Mouse (Mus musculus): ENCODE results near the gene Lrmda. TPM values are rescaled to one million over a fixed set of nuclear protein-coding genes. Genes with fewer than 3 reads are reported as not detected.

Gene Lrmda
- polyA plus RNA-seq (2016; fragmentation: Nextera tagmentation; extraction: Ambion mirVana): 0.33 and 0.40 TPM in 2 replicates

DNA sequence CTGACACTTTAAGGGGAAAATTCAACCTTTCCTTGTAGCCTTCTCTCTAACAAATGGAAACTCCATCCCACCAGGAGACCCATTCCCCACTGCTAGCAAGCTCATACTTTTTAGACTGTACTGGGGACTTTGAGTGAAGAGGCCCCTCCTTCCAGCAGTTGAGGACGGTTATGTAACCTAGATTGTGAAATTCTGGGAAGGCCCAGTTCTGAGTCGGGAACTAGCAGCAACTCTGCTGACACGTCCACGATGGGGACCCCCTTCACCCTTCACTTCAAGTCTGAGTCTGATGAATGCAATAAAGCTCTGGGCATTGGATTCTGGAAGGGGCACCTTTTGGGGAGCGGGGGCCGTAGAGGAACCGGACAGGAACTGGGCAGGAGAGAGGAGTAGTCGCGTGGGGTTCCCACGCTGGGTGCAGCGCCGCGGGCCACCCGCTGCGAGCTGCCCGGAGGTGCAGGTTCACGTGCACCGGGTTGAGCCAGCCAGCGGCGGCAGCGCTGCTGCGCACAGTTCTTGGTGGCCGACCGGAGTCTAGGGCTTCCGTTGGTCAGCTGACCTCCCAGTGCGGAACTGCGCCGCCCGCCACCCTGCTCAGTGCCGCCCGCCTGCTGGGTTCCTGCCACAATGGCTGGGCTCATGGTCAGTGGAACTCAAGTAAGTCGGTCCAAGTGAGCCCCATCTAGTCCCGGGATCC is at the start of gene Lrmda:
TSS of gene Lrmda (plus strand) at position 461 of the 697 bp plus-strand sequence.
- WGBS: 4% methylated on average over 33 of the region's 33 CpGs
- Histone ChIP-seq H3K27me3 (replicated peaks) (no peaks in the 10 kb centered on the region; the same call in 1 of the 2 replicates), H3K36me3 (no peaks in the 10 kb centered on the region), H3K9me3 (no peaks in the 10 kb centered on the region), H3K4me2 (replicated peaks) (peak within 1 kb of the TSS; percentile 72), H3K9ac (peak within 1 kb of the TSS; percentile 38), H3K4me1 (peaks cover 8% of the 10 kb centered on the region), H3K27ac (no peak within 1 kb of the TSS), H3K4me3 (peak within 1 kb of the TSS; percentile 23)
- ATAC-seq (ENCODE audit: low FRiP score, low read depth): peak; percentile 53; the same call in 1 of the 2 replicates

DNA sequence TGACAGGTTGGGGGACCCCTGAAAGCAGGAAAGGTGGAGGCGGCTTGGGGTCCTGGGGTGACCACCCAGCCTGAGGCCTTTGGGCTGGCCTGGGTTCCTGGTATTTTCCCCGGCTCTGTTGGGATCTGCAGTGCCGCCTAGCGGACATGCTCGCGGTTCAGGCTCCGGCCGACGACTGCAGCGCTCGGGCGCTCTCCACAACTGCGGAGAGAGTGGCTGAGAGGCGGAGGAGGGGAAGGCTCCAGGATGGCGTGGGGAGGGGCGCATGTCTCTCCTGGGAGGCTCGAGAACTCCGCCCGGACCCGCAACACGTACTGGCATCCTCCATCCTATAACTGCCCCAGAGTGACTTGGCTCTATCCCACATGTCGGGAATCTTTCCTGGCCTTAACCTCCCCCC is 38.0 kb upstream of the Lrmda start:
- Histone ChIP-seq H3K4me3 (no peak overlapping the region), H3K9ac (no peak overlapping the region)

DNA sequence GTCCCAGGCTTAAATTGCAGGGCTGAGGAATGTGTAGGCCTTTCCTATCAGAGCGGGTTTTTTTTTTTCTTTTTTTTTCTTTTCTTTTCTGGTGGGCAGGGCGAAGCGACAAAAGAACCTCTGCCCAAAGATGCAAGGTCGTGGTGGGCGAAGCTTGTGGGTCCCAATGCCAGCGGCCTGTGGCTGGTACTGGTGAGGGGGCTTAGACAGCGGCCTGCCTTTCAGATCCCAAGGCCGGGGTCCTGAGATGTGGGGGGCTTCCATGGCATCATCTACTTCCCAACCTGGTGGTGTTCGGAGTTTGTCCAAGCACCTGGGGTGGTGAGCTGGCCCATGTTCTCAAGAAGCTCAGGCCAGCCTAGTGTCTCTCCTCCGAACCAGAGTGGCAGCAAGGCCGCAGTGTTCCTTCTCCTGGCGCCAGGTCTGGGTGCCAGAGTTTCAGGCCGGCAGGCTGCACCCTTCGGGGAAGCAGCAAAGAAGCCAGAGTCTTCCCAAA is 37.4 kb upstream of the Lrmda start:
- Histone ChIP-seq H3K4me1 (peaks cover 11% of the 10 kb centered on the region), H3K4me3 (peak overlapping the region; percentile 51), H3K36me3 (peaks cover 15% of the 10 kb centered on the region), H3K27me3 (replicated peaks) (no peaks in the 10 kb centered on the region), H3K9me3 (no peaks in the 10 kb centered on the region), H3K4me2 (replicated peaks) (peak overlapping the region; percentile 88), H3K9ac (peak overlapping the region; percentile 88), H3K27ac (peak overlapping the region; percentile 75)
- ATAC-seq (ENCODE audit: low FRiP score, low read depth): no peak
- 5% methylated on average over 14 of the region's 14 CpGs for WGBS

More for the DNA sequence above, 38.0 kb upstream of the Lrmda start:
- H3K4me2 ChIP-seq (replicated peaks): peak overlapping the region; percentile 88
- WGBS: under 1% methylated on average over 22 of the region's 22 CpGs
- no peak overlapping the region for H3K27ac ChIP-seq
- no peaks in the 10 kb centered on the region for H3K27me3 ChIP-seq (replicated peaks)
- H3K36me3 ChIP-seq: peaks cover 15% of the 10 kb centered on the region
- H3K9me3 ChIP-seq: no peaks in the 10 kb centered on the region
- H3K4me1 ChIP-seq: peaks cover 11% of the 10 kb centered on the region
- ATAC-seq (ENCODE audit: low FRiP score, low read depth): peak; percentile 78

DNA sequence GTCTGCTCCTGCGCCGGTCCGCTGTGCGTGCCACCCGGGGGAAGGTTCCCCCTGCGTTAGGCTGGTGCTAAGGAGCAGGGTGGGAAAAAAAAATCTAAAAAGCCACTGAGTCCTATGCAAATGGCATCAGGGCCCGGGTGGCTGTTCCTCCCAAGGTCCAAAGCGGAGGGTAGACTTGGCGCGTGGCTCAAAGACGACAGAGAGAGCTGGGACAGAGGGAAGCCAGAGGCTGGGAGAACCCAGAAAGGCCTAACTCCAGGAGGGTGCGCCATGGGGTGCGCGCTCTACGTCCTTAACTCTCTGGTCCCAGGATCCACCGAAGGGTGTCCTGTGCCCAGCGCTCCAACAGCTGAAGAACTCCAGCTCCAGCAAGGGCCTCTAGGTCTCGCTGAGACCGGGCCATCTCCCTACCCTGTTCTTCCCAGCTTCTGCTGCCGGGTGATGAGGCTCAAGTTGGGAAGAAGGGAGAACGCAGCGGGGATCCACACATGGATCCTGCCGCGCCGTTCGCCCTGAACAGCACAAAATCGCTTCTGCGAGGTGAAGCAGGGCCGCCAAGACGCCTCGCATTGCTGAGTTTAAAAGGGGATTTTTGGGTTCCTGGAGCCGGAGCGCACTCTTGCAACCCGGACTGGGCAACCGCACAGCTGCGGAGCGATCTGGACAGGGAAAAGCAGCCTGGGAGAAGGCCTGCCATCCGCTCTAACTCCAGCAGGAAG is 36.8 kb upstream of the Lrmda start:
- no peaks in the 10 kb centered on the region for H3K9me3 ChIP-seq
- H3K9ac ChIP-seq: peak overlapping the region; percentile 88
- peaks cover 15% of the 10 kb centered on the region for H3K36me3 ChIP-seq
- 1% methylated on average over 38 of the region's 38 CpGs for WGBS
- peak overlapping the region; percentile 88 for H3K4me2 ChIP-seq (replicated peaks)
- no peaks in the 10 kb centered on the region for H3K27me3 ChIP-seq (replicated peaks)
- peak overlapping the region; percentile 51 for H3K4me3 ChIP-seq
- ATAC-seq (ENCODE audit: low FRiP score, low read depth): no peak
- peaks cover 11% of the 10 kb centered on the region for H3K4me1 ChIP-seq
- peak overlapping the region; percentile 75 for H3K27ac ChIP-seq

DNA sequence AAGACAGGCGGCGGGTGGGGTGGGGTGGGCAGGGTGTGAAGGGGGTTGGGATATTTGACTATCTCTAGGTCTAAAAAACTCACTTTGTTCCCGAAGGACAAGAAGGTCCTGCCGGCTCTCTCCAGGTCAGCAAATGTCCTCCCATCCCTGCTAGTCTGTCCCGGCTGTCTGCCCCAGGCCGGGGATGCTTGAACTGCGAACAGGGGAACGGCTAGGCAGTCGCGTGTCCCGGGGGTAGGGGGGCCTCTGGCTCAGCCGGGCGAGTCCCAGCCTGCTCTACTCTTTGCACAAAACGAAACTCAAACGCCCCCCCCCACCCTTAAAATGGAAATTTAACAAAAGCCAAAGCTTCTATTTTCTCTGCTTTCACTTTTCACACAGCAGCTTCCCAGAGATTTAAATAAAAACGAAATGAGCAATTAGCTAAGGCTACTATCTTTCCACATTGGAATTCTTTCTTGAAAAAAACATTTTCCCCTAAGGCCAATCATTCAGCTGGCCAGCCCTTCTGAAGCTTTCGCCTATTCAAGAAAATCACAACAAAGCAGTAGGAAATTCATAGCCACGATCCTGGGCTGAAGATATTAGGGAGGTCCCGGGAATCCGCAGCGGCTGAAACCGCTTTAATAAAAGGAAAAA is 36.1 kb upstream of the Lrmda start:
- Histone ChIP-seq H3K4me3 (peak overlapping the region; percentile 51), H3K27me3 (replicated peaks) (no peaks in the 10 kb centered on the region), H3K27ac (peak overlapping the region; percentile 75), H3K36me3 (peaks cover 15% of the 10 kb centered on the region), H3K4me2 (replicated peaks) (peak overlapping the region; percentile 88), H3K9ac (peak overlapping the region; percentile 88), H3K9me3 (no peaks in the 10 kb centered on the region), H3K4me1 (peaks cover 11% of the 10 kb centered on the region)
- no peak for ATAC-seq (ENCODE audit: low FRiP score, low read depth)
- under 1% methylated on average over 22 of the region's 22 CpGs for WGBS

DNA sequence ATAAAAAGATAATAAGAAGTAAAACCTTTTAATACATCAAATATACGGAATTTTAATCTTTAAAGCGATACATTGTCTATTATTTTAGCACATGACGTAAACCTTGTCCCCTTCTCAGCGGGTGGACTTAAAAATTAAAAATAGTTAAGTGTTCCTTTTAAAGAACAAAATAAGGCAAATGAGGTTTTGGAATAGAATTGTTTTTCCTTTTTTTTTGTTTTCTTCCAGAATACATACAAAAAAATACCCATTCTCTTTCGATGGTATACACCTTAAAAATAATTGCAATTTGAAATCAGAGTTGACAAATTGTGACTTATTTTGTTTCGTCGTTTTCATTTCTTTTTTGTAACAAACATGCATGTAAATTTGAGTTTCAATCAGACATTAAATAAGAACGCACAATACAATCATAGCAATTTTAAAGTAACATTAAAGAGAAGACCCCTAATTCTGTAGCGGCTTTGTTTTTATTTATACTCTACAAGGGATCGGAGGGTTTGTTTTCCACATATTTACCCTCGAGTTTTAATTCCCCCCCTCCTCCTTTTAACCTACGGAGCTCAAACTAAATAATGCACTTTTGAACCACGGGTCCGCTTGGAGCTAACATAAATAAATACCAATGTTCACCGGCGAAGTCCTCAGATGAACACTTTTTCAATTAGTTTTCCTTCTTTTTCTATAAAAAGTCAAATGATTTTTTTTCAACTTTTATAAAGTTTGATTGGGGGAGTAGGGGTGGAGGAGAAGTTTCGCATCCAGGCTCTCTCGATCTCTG is 35.4 kb upstream of the Lrmda start:
- Histone ChIP-seq H3K4me1 (peaks cover 17% of the 10 kb centered on the region), H3K27ac (peak overlapping the region; percentile 75), H3K36me3 (peaks cover 15% of the 10 kb centered on the region), H3K4me3 (peak overlapping the region; percentile 96), H3K9me3 (no peaks in the 10 kb centered on the region), H3K27me3 (replicated peaks) (no peaks in the 10 kb centered on the region), H3K4me2 (replicated peaks) (peak overlapping the region; percentile 94), H3K9ac (peak overlapping the region; percentile 99)
- no peak for ATAC-seq (ENCODE audit: low FRiP score, low read depth)
- WGBS: 2% methylated on average over 18 of the region's 18 CpGs

DNA sequence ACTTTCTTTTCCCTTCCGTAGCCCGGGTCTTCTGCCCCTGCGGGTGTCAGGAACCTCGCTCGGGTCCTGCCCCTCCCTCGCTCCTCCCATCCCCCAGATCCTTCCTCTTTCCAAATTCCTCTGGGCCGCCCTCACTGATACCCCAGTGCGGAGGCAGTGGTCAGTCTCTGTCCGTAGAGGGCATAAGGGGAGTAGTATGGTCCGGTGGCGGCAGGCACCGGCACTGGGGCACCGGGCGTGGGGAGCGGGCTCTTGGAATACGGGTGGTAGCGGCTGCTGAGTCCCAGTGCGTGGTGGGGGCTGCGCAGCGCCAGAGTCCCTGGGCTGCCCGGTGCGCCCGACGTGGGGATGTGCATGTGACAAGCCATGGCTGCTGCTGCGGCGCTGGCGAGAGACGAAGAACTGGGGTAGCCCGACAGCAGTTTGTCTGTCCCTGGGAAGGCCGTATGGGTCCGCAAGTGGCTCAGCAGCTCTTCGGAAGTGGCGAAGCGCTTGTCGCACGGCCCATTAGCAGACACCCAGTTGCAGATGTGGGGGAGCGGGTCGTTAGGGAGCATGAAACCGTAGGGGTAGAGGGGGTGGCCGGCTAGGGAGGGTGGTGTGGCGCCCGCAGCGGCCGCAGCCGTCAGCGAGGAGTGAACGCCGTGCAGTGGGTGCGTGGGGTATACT is 34.6 kb upstream of the Lrmda start:
- H3K4me1 ChIP-seq: peaks cover 23% of the 10 kb centered on the region
- ATAC-seq (ENCODE audit: low FRiP score, low read depth): no peak
- WGBS: under 1% methylated on average over 49 of the region's 49 CpGs

DNA sequence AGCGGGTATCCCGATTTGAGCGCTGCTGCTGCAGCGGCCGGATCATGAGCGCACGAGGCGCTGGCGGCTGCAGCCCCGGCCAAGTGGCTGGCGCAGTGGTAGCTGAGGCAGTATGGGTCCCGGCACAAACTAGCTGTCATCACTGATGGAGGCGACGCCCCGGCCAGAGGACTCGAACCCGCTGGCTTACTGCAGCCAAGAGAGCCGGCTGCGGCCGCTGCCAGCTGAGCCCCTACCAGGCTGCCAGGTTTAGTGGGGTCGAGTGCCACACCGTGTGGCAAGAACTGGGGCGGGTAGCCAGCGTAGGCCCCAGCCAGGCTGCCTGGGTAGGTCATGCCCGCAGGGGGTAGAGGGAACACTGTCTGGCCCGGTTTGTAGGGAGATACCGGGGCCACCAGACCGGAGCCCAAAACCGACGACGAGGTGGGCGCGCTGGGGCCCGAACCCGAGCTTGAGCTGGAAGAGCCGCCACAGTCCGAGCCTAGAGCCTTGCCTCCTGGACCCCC is 34.0 kb upstream of the Lrmda start:
- peak overlapping the region; percentile 99 for H3K27ac ChIP-seq
- H3K4me1 ChIP-seq: peaks cover 29% of the 10 kb centered on the region
- no peaks in the 10 kb centered on the region for H3K27me3 ChIP-seq (replicated peaks)
- H3K9ac ChIP-seq: peak overlapping the region; percentile 99
- peaks cover 15% of the 10 kb centered on the region for H3K36me3 ChIP-seq
- no peak for ATAC-seq (ENCODE audit: low FRiP score, low read depth)
- no peaks in the 10 kb centered on the region for H3K9me3 ChIP-seq
- H3K4me3 ChIP-seq: peak overlapping the region; percentile 96
- H3K4me2 ChIP-seq (replicated peaks): peak overlapping the region; percentile 94
- WGBS: under 1% methylated on average over 36 of the region's 37 CpGs

More for the DNA sequence above, 34.6 kb upstream of the Lrmda start:
- Histone ChIP-seq H3K27ac (peak overlapping the region; percentile 99), H3K9ac (peak overlapping the region; percentile 99), H3K4me3 (peak overlapping the region; percentile 96), H3K9me3 (no peaks in the 10 kb centered on the region), H3K27me3 (replicated peaks) (no peaks in the 10 kb centered on the region), H3K4me2 (replicated peaks) (peak overlapping the region; percentile 94), H3K36me3 (peaks cover 15% of the 10 kb centered on the region)

DNA sequence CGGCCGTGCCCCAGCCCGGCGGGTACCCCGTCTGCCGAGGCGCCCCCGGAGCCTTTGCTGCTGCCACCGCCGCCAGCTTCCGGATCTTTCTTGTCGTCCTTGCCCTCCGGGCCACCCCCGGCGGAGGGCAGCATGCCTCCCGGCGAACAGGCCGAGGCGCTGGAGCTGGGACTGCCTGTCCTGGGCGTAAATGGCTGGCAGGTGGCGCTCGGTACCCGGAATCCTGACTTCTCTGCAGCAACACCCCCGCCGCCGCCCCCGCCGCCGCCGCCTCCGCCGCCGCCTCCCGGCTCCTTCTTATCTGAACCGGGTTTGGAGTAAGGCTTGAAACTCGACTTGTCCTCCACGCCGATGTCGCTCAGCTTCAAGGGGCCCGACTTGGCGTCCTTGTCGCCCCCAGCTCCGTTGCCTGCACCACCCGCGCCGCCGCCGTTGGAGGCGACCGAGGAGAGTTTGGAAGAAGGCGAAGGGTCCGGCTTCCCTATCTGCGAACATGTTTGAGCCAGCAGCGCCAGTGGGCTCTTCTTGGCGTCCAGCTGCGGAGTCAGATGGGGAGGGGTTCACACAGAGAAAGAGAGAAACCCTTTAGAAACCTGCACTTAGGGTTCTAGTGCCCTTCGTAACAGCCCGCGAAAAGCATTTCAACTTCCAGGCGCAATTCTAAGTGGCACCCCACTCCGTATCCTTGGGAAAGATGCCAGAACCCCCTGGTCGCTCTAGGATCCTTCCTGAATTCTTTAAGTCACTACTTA is 33.4 kb upstream of the Lrmda start:
- Histone ChIP-seq H3K27me3 (replicated peaks) (no peaks in the 10 kb centered on the region), H3K4me1 (peaks cover 32% of the 10 kb centered on the region), H3K9ac (peak overlapping the region; percentile 99), H3K27ac (peak overlapping the region; percentile 99), H3K4me2 (replicated peaks) (peak overlapping the region; percentile 94), H3K36me3 (peaks cover 15% of the 10 kb centered on the region), H3K4me3 (peak overlapping the region; percentile 96), H3K9me3 (no peaks in the 10 kb centered on the region)
- under 1% methylated on average over 62 of the region's 62 CpGs for WGBS
- no peak for ATAC-seq (ENCODE audit: low FRiP score, low read depth)

DNA sequence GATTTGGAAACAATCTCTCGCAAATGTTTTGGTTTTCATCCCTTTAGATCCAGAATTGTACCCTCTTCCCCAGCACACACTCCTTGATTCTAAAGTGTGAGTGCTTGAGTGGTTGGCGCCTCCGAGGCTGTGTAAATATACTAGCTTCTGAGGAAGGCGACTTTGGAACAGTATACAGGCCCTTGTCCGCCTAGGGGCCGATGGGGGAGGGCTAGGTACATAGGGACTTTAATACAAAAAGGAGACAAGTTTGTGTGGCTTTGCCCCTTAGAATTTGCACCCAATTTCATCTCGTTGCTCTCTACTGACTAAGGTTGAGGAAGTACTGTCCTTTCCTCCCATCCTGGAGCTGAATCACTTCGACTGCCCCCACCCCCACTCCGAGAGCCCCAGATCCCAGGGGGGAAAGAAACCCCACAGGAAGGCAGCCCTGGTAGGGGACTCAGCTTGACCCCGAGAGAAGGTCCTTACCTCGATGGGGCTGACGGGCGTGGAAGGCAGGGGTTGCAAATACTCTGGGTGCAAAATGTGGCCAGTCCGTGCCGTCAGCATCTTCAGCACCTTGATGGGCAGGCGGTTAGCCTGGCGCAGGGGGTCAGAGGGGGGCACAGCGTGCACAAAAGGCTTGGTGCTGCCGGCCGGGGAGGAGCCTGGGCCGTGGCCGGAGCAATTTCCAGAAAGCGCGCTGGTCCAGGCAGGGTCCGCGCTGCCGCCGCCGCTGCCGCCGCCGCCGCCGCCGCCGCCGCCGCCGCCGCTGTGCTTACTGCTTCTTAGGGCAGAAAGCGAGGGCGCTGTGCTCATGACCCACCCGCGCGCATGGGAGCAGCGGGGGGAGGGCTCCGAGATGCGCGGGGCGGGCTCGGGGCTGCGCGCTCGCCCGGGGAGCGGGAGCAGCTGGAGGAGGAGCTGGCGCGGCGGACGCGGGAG is 32.5 kb upstream of the Lrmda start:
- H3K9ac ChIP-seq: peak overlapping the region; percentile 99
- WGBS: under 1% methylated on average over 47 of the region's 61 CpGs
- H3K27ac ChIP-seq: peak overlapping the region; percentile 99
- peaks cover 15% of the 10 kb centered on the region for H3K36me3 ChIP-seq
- peaks cover 33% of the 10 kb centered on the region for H3K4me1 ChIP-seq
- H3K4me2 ChIP-seq (replicated peaks): peak overlapping the region; percentile 94
- H3K9me3 ChIP-seq: no peaks in the 10 kb centered on the region
- ATAC-seq (ENCODE audit: low FRiP score, low read depth): peak; percentile 13
- no peaks in the 10 kb centered on the region for H3K27me3 ChIP-seq (replicated peaks)
- peak overlapping the region; percentile 96 for H3K4me3 ChIP-seq
